Mouse (Mus musculus): ENCODE results near the gene a.

- TF ChIP-seq CTCF (IDR thresholded peaks at IDR 0.05; ENCODE audit: control insufficient read depth, insufficient read depth, insufficient replicate concordance, low read depth, low read length) (no peak), POLR2A (IDR thresholded peaks at IDR 0.05; ENCODE audit: control insufficient read depth, low read depth, low read length) (no peak)
Measured at GRCm38 (mm10) chr2:154820346-154820745, 29.1 kb downstream of the a start.
